Mouse (Mus musculus) G1E (cell line): ENCODE measurements around the gene Gm20441.

Experiments used
- CTCF ChIP-seq: IDR thresholded peaks from 2 replicates; pipeline ENCODE4 v1.5.1; 2012; ENCODE audit warnings: low read depth, low read length, inconsistent platforms, mixed read lengths
- GATA2 ChIP-seq: IDR thresholded peaks from 2 replicates; pipeline ENCODE4 v1.6.1; 2012; ENCODE audit warnings: low read depth, low read length, inconsistent platforms, borderline replicate concordance
- TAL1 ChIP-seq: conservative IDR thresholded peaks from 2 replicates; pipeline ENCODE4 v1.6.1; 2012; ENCODE audit warnings: low read depth, low read length, inconsistent platforms, mixed read lengths

- peak; percentile 72 for TF ChIP-seq CTCF
- no peak for TF ChIP-seq TAL1
- no peak for TF ChIP-seq GATA2
These were observed 16.0 kb downstream of the Gm20441 start for GRCm38 (mm10) chr10:75764519-75765473.
